11 mouse cellular contexts compared by ENCODE assay signal in the genomic region with DNA sequence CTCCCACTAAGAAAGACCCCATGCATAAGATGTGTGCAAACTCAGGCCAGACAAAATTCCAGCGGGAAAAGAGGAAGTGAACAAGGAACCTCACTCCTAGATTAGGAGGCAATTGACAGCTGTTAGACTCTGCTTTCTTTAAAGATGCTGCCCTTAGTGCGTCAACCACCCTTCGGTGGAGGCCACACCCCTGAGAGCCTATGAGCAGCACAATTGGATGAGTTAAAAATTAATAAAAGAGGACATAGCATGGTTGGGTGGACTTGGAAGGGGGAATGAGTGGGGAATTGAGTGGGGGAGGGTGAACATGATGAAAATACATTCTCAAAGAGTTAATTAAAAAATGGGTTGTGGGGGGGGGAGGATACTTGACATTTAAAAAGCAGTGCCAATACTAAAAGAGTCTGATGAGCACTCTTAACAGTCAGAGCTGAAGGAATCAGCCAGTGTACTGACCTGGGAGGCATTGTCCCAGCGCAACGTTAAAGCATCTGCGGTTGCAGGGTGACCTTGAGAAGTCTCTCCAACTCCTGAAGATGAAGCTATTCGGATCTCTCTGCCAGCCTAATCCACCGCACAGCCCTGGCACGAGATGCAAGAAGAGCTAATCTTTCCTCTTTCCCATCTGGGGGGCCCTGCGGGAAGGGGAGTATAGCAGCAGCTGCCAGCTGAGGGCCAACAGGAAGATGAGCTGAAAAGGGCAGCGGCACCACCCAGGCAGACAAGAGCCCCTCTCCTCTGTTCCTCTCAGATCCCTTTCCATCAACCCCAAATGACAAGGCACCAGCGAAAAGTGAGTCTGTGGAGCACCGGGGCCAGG.
DNase-seq lines count a peak whose midpoint lies in the region; ATAC-seq and TF ChIP-seq lines count a peak whose summit lies in the region.
"Had no signal": no experiment of that assay in that cellular context is flagged by ENCODE, and none has a peak within 500 bp of the region (broad histone marks: within the 10 kb centered on the region; RNA-seq: fewer than 3 reads in every experiment).

No protein-coding gene starts in this region.

- WGBS in cerebellum, adult 2 months = 33% methylated on average over 13 of the region's 13 CpGs
- 36% methylated on average over 13 of the region's 13 CpGs for WGBS in forebrain, embryonic 12.5 days
- WGBS in limb, embryonic 13.5 days = 58% methylated on average over 13 of the region's 13 CpGs

- H3K4me3 ChIP-seq in cerebellum, adult 2 months (replicated peaks; ENCODE audit: insufficient read depth, low read depth, low read length) = peak overlapping the region; percentile 1
- peak overlapping the region; percentile 61 for H3K4me3 ChIP-seq in E14TG2a.4 (replicated peaks; ENCODE audit: low read length)
- H3K4me3 ChIP-seq in forebrain, embryonic 12.5 days (replicated peaks) = no peak overlapping the region; the same call in 1 of the 2 replicates
- no peak overlapping the region for H3K4me3 ChIP-seq in limb, embryonic 13.5 days
- H3K4me3 ChIP-seq in left cerebral cortex, adult 2 months = no peak overlapping the region
- H3K4me3 ChIP-seq: heart, embryonic 12.5 days had no signal

- DNase-seq in cerebellum, adult 2 months = peak; percentile 7 to 19
- DNase-seq in cerebellum, adult 8-10 months = no peak
- no peak for DNase-seq in left cerebral cortex, adult 2 months (ENCODE audit: extremely low spot score in 1 of 2, low spot score in 2 of 2)
- no peak for DNase-seq in liver
- DNase-seq: lung, postnatal 14 days had no signal

- H3K27me3 ChIP-seq in cerebellum, adult 2 months (ENCODE audit: control insufficient read depth, insufficient read depth, low read length) = no peaks in the 10 kb centered on the region
- H3K27me3 ChIP-seq in E14TG2a.4 (ENCODE audit: insufficient read depth, low read length) = peaks cover 15% of the 10 kb centered on the region; the same call in 1 of the 2 replicates
- H3K27me3 ChIP-seq in forebrain, embryonic 12.5 days = peaks cover 3% of the 10 kb centered on the region
- H3K27me3 ChIP-seq in limb, embryonic 13.5 days = peaks cover 9% of the 10 kb centered on the region; the same call in 1 of the 2 replicates
- H3K27me3 ChIP-seq: heart, embryonic 12.5 days had no signal

- intact Hi-C loops in left cerebral cortex, adult 2 months (cut with DNase I) = no loop called here

- H3K4me1 ChIP-seq in cerebellum, adult 2 months (ENCODE audit: control insufficient read depth, insufficient read depth, low read length) = peaks cover 4% of the 10 kb centered on the region; the same call in 1 of the 2 replicates
- H3K4me1 ChIP-seq in E14TG2a.4 (replicated peaks; ENCODE audit: low read depth, low read length) = peaks cover 5% of the 10 kb centered on the region; the same call in 1 of the 2 replicates
- peaks cover 27% of the 10 kb centered on the region for H3K4me1 ChIP-seq in forebrain, embryonic 12.5 days
- peaks cover 17% of the 10 kb centered on the region for H3K4me1 ChIP-seq in limb, embryonic 13.5 days

- peak; percentile 64 for ATAC-seq in forebrain, embryonic 12.5 days (ENCODE audit: low FRiP score)
- ATAC-seq in limb, embryonic 13.5 days (ENCODE audit: low FRiP score, low read depth) = no peak
- ATAC-seq in frontal cortex, adult (ENCODE audit: low TSS enrichment) = no peak
- ATAC-seq: intestine, postnatal 0 days had no signal

- H3K27ac ChIP-seq in cerebellum, adult 2 months (ENCODE audit: insufficient read depth, low read length) = no peak overlapping the region
- peak overlapping the region; percentile 36; the same call in 1 of the 2 replicates for H3K27ac ChIP-seq in forebrain, embryonic 12.5 days
- no peak overlapping the region for H3K27ac ChIP-seq in limb, embryonic 13.5 days
- no peak overlapping the region for H3K27ac ChIP-seq in left cerebral cortex, adult 2 months

- H3K9me3 ChIP-seq in E14TG2a.4 (ENCODE audit: low read length) = no peaks in the 10 kb centered on the region
- H3K9me3 ChIP-seq in forebrain, embryonic 12.5 days = no peaks in the 10 kb centered on the region
- H3K9me3 ChIP-seq in limb, embryonic 13.5 days = no peaks in the 10 kb centered on the region
- H3K9me3 ChIP-seq: heart, embryonic 12.5 days had no signal

- no peak for TF ChIP-seq POLR2A in cerebellum, adult 2 months (IDR thresholded peaks at IDR 0.05; ENCODE audit: borderline replicate concordance, insufficient read depth, low read length)

- 0 out of 2 replicates have a peak overlapping the region, but pooled peaks have one; percentile 25 for H3K9ac ChIP-seq in forebrain, embryonic 12.5 days
- no peak overlapping the region for H3K9ac ChIP-seq in limb, embryonic 13.5 days
- H3K9ac ChIP-seq: heart, embryonic 12.5 days had no signal

- TF ChIP-seq CTCF in cerebellum, adult 2 months (IDR thresholded peaks at IDR 0.05; ENCODE audit: borderline replicate concordance, insufficient read depth, low read depth, low read length) = no peak
- TF ChIP-seq CTCF in E14TG2a.4 (conservative IDR thresholded peaks at IDR 0.05; ENCODE audit: low read length) = no peak
- no peak for TF ChIP-seq CTCF in left cerebral cortex, adult 2 months (IDR thresholded peaks at IDR 0.05)

- peak overlapping the region; percentile 32 for H3K4me2 ChIP-seq in forebrain, embryonic 12.5 days
- H3K4me2 ChIP-seq in limb, embryonic 13.5 days (replicated peaks) = peak overlapping the region; percentile 31
- H3K4me2 ChIP-seq: heart, embryonic 12.5 days had no signal

- H3K36me3 ChIP-seq in E14TG2a.4 (ENCODE audit: insufficient read depth, low read length) = no peaks in the 10 kb centered on the region
- no peaks in the 10 kb centered on the region for H3K36me3 ChIP-seq in forebrain, embryonic 12.5 days (replicated peaks)
- H3K36me3 ChIP-seq in limb, embryonic 13.5 days = no peaks in the 10 kb centered on the region
- H3K36me3 ChIP-seq: heart, embryonic 12.5 days had no signal

Comparison
In these comparisons a context has a peak if more than half of its experiments do, and no peak if none do; other contexts are left out.
1. DNase-seq: peak in cerebellum, adult 2 months (2 of 2); none in cerebellum, adult 8-10 months (single experiment), left cerebral cortex, adult 2 months (0 of 2) and liver (single experiment).
2. H3K4me3 ChIP-seq: peak in cerebellum, adult 2 months (single experiment) and E14TG2a.4 (single experiment); none in forebrain, embryonic 12.5 days (single experiment), limb, embryonic 13.5 days (single experiment) and left cerebral cortex, adult 2 months (single experiment).